Comparison of ENCODE assay signal across 8 mouse cellular contexts in genomic region chr9:107587833-107588639, GRCm38 (mm10). TPM values are rescaled to one million over a fixed set of nuclear protein-coding genes. Genes with fewer than 3 reads are reported as not detected.
DNase-seq lines count a peak whose midpoint lies in the region; ATAC-seq and TF ChIP-seq lines count a peak whose summit lies in the region.

No protein-coding gene starts in this region.

- peak overlapping the region; percentile 55 to 86 for H3K4me3 ChIP-seq in MEL (ENCODE audit: control insufficient read depth in 1 of 2, insufficient read depth in 1 of 2, low read depth in 2 of 2, low read length in 2 of 2)
- H3K4me3 ChIP-seq in intestine, postnatal 0 days (ENCODE audit: low read depth, low read length) = peak overlapping the region; percentile 70

- H3K9ac ChIP-seq in MEL (ENCODE audit: control insufficient read depth, low read depth, low read length, poor library complexity, severe bottlenecking) = peak overlapping the region; percentile 99
- peak overlapping the region; percentile 47 for H3K9ac ChIP-seq in intestine, postnatal 0 days (ENCODE audit: low read depth, low read length)

- peak; percentile 47 for ATAC-seq in erythroid progenitor cell, adult 5-6 weeks (replicated peaks; ENCODE audit: low FRiP score, poor library complexity, severe bottlenecking)
- ATAC-seq in intestine, postnatal 0 days = peak; percentile 2; the same call in 1 of the 2 replicates

- H3K36me3 ChIP-seq in MEL (ENCODE audit: control insufficient read depth in 1 of 2, insufficient read depth in 2 of 2, low read length in 2 of 2) = peaks cover 5 to 27% of the 10 kb centered on the region in 2 experiments; a peak in 3 of 4 replicates
- peaks cover 41% of the 10 kb centered on the region for H3K36me3 ChIP-seq in intestine, postnatal 0 days (ENCODE audit: control insufficient read depth, insufficient read depth)

- WGBS in intestine, postnatal 0 days = 1% methylated on average over 33 of the region's 33 CpGs

- TF ChIP-seq CTCF in MEL (IDR thresholded peaks at IDR 0.05 in 2 of 3, conservative IDR thresholded peaks at IDR 0.05 in 1 of 3; ENCODE audit: control insufficient read depth in 1 of 3, insufficient read depth in 1 of 3, low read depth in 2 of 3, low read length in 3 of 3, poor library complexity in 1 of 3, severe bottlenecking in 1 of 3) = no peak
- no peak for TF ChIP-seq CTCF in intestine, postnatal 0 days (IDR thresholded peaks at IDR 0.05; ENCODE audit: low read depth)

- TF ChIP-seq POLR2A in MEL (IDR thresholded peaks at IDR 0.05; ENCODE audit: control insufficient read depth in 1 of 2, insufficient read depth in 1 of 2, low read depth in 1 of 2, low read length in 2 of 2, poor library complexity in 1 of 2) = peak in 1 of 2 experiments; percentile 82; a peak in 2 of 4 replicates

- peak; percentile 32 to 52; a peak in 2 of 4 replicates for TF ChIP-seq EP300 in MEL (IDR thresholded peaks at IDR 0.05; ENCODE audit: low read depth in 1 of 2, low read length in 2 of 2)

- peaks cover 40% of the 10 kb centered on the region for H3K79me2 ChIP-seq in MEL (ENCODE audit: control insufficient read depth, insufficient read depth, low read length, poor library complexity)

- H3K27me3 ChIP-seq in MEL (ENCODE audit: control insufficient read depth in 1 of 2, insufficient read depth in 2 of 2, low read length in 2 of 2) = no peaks in the 10 kb centered on the region
- no peaks in the 10 kb centered on the region for H3K27me3 ChIP-seq in intestine, postnatal 0 days (replicated peaks; ENCODE audit: control insufficient read depth, insufficient read depth, low read length)

- peak; percentile 55 to 64 for DNase-seq in heart, adult 9 months (ENCODE audit: low spot score in 2 of 2)
- no peak for DNase-seq in heart, adult 11 months
- DNase-seq in MEL (ENCODE audit: low read depth, low spot score) = peak; percentile 84
- peak; percentile 80 for DNase-seq in lung, postnatal 36 days
- no peak for DNase-seq in urinary bladder, postnatal 14 days (ENCODE audit: low spot score)
- no peak for DNase-seq in cerebellum, postnatal 4 days (ENCODE audit: low spot score in 2 of 2)

- peaks cover 16 to 26% of the 10 kb centered on the region in 2 experiments; a peak in 3 of 4 replicates for H3K4me1 ChIP-seq in MEL (ENCODE audit: control insufficient read depth in 1 of 2, insufficient read depth in 2 of 2, low read length in 2 of 2)
- H3K4me1 ChIP-seq in intestine, postnatal 0 days (replicated peaks; ENCODE audit: control insufficient read depth, insufficient read depth, low read length) = peaks cover 4% of the 10 kb centered on the region; the same call in 1 of the 2 replicates

- no peaks in the 10 kb centered on the region for H3K9me3 ChIP-seq in MEL (replicated peaks; ENCODE audit: insufficient read depth, low read length)
- no peaks in the 10 kb centered on the region for H3K9me3 ChIP-seq in intestine, postnatal 0 days (ENCODE audit: control insufficient read depth)

- no peak for TF ChIP-seq RAD21 in MEL (IDR thresholded peaks at IDR 0.05; ENCODE audit: low read depth, low read length)

- peak overlapping the region; percentile 87 for H3K4me2 ChIP-seq in intestine, postnatal 0 days (replicated peaks; ENCODE audit: low read depth)

- H3K27ac ChIP-seq in MEL (ENCODE audit: control insufficient read depth, low read depth, low read length) = peak overlapping the region; percentile 99
- H3K27ac ChIP-seq in intestine, postnatal 0 days (ENCODE audit: low read depth, low read length) = no peak overlapping the region

TF ChIP-seq in MEL, 35 proteins besides CTCF, POLR2A, EP300 and RAD21 (continues in another document):
- TF ChIP-seq ZC3H11A (IDR thresholded peaks at IDR 0.05; ENCODE audit: low read depth, low read length) (no peak), POLR2AphosphoS5 (IDR thresholded peaks at IDR 0.05; ENCODE audit: borderline replicate concordance, low read depth, low read length) (0 out of 2 replicates have a peak, but pooled peaks have one; percentile 9), MAFK (IDR thresholded peaks at IDR 0.05; ENCODE audit: borderline replicate concordance, low read depth, low read length) (0 out of 2 replicates have a peak, but pooled peaks have one; percentile 41), UBTF (IDR thresholded peaks at IDR 0.05; ENCODE audit: borderline replicate concordance, insufficient read depth, low read depth, low read length) (no peak), BHLHE40 (IDR thresholded peaks at IDR 0.05; ENCODE audit: borderline replicate concordance, low read depth, low read length) (peak; percentile 96), MAX (IDR thresholded peaks at IDR 0.05; ENCODE audit: low read length) (peak; percentile 97), TBP (IDR thresholded peaks at IDR 0.05; ENCODE audit: low read depth, low read length) (peak; percentile 26; the same call in 1 of the 2 replicates), USF1 (IDR thresholded peaks at IDR 0.05; ENCODE audit: low read depth, low read length) (peak; percentile 75), ETS1 (IDR thresholded peaks at IDR 0.05; ENCODE audit: low read depth, low read length) (peak; percentile 65; the same call in 1 of the 2 replicates), TAL1 (IDR thresholded peaks at IDR 0.05; ENCODE audit: low read length) (peak; percentile 93), NELFE (IDR thresholded peaks at IDR 0.05; ENCODE audit: low read depth, low read length) (no peak), TCF12 (IDR thresholded peaks at IDR 0.05; ENCODE audit: low read depth, low read length) (peak; percentile 71; the same call in 1 of the 2 replicates), CHD2 (IDR thresholded peaks at IDR 0.05; ENCODE audit: low read length) (no peak), MXI1 (IDR thresholded peaks at IDR 0.05; ENCODE audit: low read depth, low read length) (peak; percentile 97), USF2 (IDR thresholded peaks at IDR 0.05; ENCODE audit: borderline replicate concordance in 1 of 2, insufficient read depth in 1 of 2, low read depth in 1 of 2, low read length in 2 of 2) (no peak), SIN3A (IDR thresholded peaks at IDR 0.05; ENCODE audit: low read length) (peak; percentile 50), NRF1 (IDR thresholded peaks at IDR 0.05; ENCODE audit: insufficient read depth, low read depth, low read length, poor library complexity, severe bottlenecking) (no peak), KAT2A (conservative IDR thresholded peaks at IDR 0.05; ENCODE audit: low read depth, low read length) (peak; percentile 34; the same call in 1 of the 2 replicates), ELF1 (IDR thresholded peaks at IDR 0.05; ENCODE audit: low read depth, low read length) (no peak), MYC (IDR thresholded peaks at IDR 0.05; ENCODE audit: low read depth, low read length) (peak; percentile 99), E2F4 (IDR thresholded peaks at IDR 0.05; ENCODE audit: borderline replicate concordance, low read depth, low read length) (no peak), CHD1 (IDR thresholded peaks at IDR 0.05; ENCODE audit: low read depth, low read length) (peak; percentile 90; the same call in 1 of the 2 replicates), HCFC1 (IDR thresholded peaks at IDR 0.05; ENCODE audit: low read depth, low read length) (no peak), GATA1 (IDR thresholded peaks at IDR 0.05; ENCODE audit: low read depth, low read length) (peak; percentile 71)

RNA-seq across cellular contexts. Expression of gene Ifrd2, which starts 0.6 kb away (rescaled TPM):
- total RNA-seq in MEL (2012; rRNA removed) = 136 and 147 TPM in 2 replicates
- polyA plus RNA-seq in MEL (2012; ENCODE audit: insufficient read depth in 1 of 2, insufficient read length in 2 of 2, low read depth in 1 of 2, low replicate concordance in 2 of 2, missing spikeins in 1 of 2) = 100 to 1,000 TPM in 1 of 2 experiments, not detected in 1; 292 TPM
- 206 and 249 TPM in 2 replicates for total RNA-seq in erythroid progenitor cell, adult 5-6 weeks (2015; ENCODE audit: low replicate concordance)
- total RNA-seq in erythroid progenitor cell, adult 5-6 weeks (2017; ENCODE audit: low replicate concordance) = 122 and 166 TPM in 2 replicates
- polyA plus RNA-seq in intestine, postnatal 0 days (2015; fragmentation: Nextera tagmentation; extraction: Ambion mirVana) = 36.9 and 38.9 TPM in 2 replicates

RNA-seq across cellular contexts. Expression of gene Hyal3, which starts 7.4 kb away (rescaled TPM):
- 1.8 and 2.3 TPM in 2 replicates for total RNA-seq in MEL (2012; rRNA removed)
- polyA plus RNA-seq in MEL (2012; ENCODE audit: insufficient read depth in 1 of 2, insufficient read length in 2 of 2, low read depth in 1 of 2, low replicate concordance in 2 of 2, missing spikeins in 1 of 2) = 1 to 10 TPM in 1 of 2 experiments, not detected in 1; 6.8 TPM
- 4.2 and 8.6 TPM in 2 replicates for total RNA-seq in erythroid progenitor cell, adult 5-6 weeks (2015; ENCODE audit: low replicate concordance)
- total RNA-seq in erythroid progenitor cell, adult 5-6 weeks (2017; ENCODE audit: low replicate concordance) = 0.64 TPM in 1 of 2 replicates, not detected in the other
- 0.31 and 0.50 TPM in 2 replicates for polyA plus RNA-seq in intestine, postnatal 0 days (2015; fragmentation: Nextera tagmentation; extraction: Ambion mirVana)

RNA-seq across cellular contexts. Expression of gene Naa80, which starts 9.3 kb away (rescaled TPM):
- 14.3 and 15.1 TPM in 2 replicates for total RNA-seq in MEL (2012; rRNA removed)
- polyA plus RNA-seq in MEL (2012; ENCODE audit: insufficient read depth in 1 of 2, insufficient read length in 2 of 2, low read depth in 1 of 2, low replicate concordance in 2 of 2, missing spikeins in 1 of 2) = 10 to 100 TPM in 1 of 2 experiments, not detected in 1; 74.0 TPM
- 15.5 and 24.5 TPM in 2 replicates for total RNA-seq in erythroid progenitor cell, adult 5-6 weeks (2015; ENCODE audit: low replicate concordance)
- 12.3 and 17.7 TPM in 2 replicates for total RNA-seq in erythroid progenitor cell, adult 5-6 weeks (2017; ENCODE audit: low replicate concordance)
- 20.4 and 21.4 TPM in 2 replicates for polyA plus RNA-seq in intestine, postnatal 0 days (2015; fragmentation: Nextera tagmentation; extraction: Ambion mirVana)

RNA-seq across cellular contexts. Expression of gene Hyal1, which starts 11.3 kb away (rescaled TPM):
- total RNA-seq in MEL (2012; rRNA removed) = 1.1 and 1.3 TPM in 2 replicates
- 1 to 10 TPM in 1 of 2 experiments, not detected in 1; 3.4 TPM for polyA plus RNA-seq in MEL (2012; ENCODE audit: insufficient read depth in 1 of 2, insufficient read length in 2 of 2, low read depth in 1 of 2, low replicate concordance in 2 of 2, missing spikeins in 1 of 2)
- total RNA-seq in erythroid progenitor cell, adult 5-6 weeks (2015; ENCODE audit: low replicate concordance) = 7.1 and 12.6 TPM in 2 replicates
- total RNA-seq in erythroid progenitor cell, adult 5-6 weeks (2017; ENCODE audit: low replicate concordance) = 8.0 TPM in 1 of 2 replicates, not detected in the other
- polyA plus RNA-seq in intestine, postnatal 0 days (2015; fragmentation: Nextera tagmentation; extraction: Ambion mirVana) = 2.4 and 2.8 TPM in 2 replicates

RNA-seq across cellular contexts. Expression of gene Hyal2, which starts 20.3 kb away (rescaled TPM):
- total RNA-seq in MEL (2012; rRNA removed) = 24.8 and 32.0 TPM in 2 replicates
- 10 to 100 TPM in 1 of 2 experiments, not detected in 1; 31.3 TPM for polyA plus RNA-seq in MEL (2012; ENCODE audit: insufficient read depth in 1 of 2, insufficient read length in 2 of 2, low read depth in 1 of 2, low replicate concordance in 2 of 2, missing spikeins in 1 of 2)
- total RNA-seq in erythroid progenitor cell, adult 5-6 weeks (2015; ENCODE audit: low replicate concordance) = 2.5 and 6.5 TPM in 2 replicates
- 0.30 and 4.5 TPM in 2 replicates for total RNA-seq in erythroid progenitor cell, adult 5-6 weeks (2017; ENCODE audit: low replicate concordance)
- 47.5 and 52.8 TPM in 2 replicates for polyA plus RNA-seq in intestine, postnatal 0 days (2015; fragmentation: Nextera tagmentation; extraction: Ambion mirVana)

Comparison
In these comparisons a context has a peak if more than half of its experiments do, and no peak if none do; other contexts are left out.
1. DNase-seq: peak in heart, adult 9 months (2 of 2), MEL (single experiment) and lung, postnatal 36 days (single experiment); none in heart, adult 11 months (single experiment), urinary bladder, postnatal 14 days (single experiment) and cerebellum, postnatal 4 days (0 of 2).